Mouse (Mus musculus): Measurements from ENCODE around the gene Fam49a.
A peak's percentile ranks its signal among the peaks of the same experiment; 100 is the strongest.

Fam49a gene

DNA sequence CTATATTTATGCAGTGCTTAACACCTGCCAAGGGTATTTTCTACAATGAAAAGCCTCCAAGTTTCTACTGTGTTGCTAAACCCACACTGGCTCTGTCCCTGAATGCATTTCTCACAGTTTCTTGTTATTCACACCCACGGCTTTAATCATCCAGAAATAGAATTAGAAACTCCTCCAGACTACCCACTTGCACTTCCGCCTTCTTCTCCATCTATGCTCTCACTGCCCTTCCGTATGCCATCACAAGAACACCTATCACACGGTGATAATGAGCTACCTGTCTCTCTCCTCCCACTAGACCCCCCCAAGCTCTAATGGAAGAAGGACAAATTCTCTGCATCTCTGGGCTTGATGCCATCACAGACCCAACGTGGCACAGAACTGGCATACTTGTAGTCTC, 105.5 kb downstream of the Fam49a start:
- DNase-seq, result no peak

DNA sequence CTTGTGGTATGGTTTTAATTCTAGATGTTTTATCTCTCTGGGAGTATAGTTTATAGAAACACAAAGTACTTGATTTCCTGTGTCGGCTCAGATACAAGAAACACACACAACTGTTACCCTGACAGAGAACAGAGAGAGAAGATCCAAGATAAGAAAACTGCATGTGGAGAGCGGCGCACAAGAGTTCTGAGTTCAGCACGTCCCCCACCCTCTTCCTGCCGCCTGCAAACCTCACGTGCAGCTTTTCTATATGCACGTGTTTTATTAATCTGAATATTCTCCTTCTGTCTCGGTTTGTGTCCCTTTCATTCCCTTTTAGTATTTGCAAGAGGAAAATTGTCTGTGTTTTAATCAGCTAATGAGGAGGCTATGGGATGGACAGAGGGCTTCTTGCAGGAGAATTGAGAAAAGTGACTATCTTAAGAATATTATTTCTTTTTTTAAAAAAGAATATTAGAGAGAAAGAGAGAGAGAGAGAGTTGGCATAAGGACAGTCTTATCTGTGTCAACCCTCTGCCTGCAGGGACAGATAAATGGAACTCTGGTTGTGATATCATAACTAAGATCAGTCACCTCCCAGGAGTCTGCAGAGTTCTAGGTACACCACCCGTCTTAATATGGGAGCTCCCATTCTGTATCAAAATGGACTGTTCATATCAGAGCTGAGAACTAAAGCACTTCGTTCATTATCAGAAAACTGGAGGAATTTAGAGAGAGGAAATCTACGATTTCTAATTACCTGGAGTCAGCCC, 111.3 kb downstream of the Fam49a start:
- peak; percentile 58 for DNase-seq

DNA sequence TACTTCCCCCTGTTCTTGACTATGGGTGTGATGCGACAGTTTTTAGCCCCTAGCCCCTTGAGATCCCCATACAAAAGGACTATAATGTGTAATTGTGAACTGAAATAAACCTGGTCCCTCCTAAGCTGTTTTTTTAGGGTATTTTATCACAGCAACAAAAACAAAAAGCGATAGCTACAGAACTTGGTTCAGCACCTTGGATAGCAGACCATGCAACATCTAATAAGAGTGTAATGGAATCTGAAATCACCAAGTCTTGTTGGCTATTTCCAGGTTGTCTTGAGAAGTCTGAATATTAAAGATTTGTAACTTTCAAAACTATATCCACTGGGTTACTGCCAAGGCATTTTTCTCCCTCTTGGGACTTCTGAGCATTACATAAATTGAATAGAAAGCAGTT, 117.1 kb downstream of the Fam49a start:
- no peak for DNase-seq

DNA sequence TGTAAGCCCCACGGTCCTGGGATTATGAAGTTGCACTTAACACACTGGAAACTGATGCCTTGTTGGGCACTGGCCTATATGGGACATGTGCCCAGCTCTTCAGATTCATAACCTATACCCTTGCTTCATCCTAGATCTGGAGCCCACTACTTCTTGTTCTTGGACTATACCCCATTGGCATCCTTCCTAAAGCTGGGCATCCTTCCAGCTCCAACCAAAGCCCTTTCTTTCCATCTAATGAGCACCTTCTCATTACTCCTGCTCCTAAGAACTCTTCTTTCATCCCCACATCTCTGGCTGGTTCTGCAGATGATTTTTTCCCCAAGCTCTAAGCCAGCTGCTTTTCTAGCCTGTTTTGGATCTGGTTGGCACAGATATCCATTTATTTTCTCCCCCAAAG, 127.3 kb downstream of the Fam49a start:
- DNase-seq, result no peak

DNA sequence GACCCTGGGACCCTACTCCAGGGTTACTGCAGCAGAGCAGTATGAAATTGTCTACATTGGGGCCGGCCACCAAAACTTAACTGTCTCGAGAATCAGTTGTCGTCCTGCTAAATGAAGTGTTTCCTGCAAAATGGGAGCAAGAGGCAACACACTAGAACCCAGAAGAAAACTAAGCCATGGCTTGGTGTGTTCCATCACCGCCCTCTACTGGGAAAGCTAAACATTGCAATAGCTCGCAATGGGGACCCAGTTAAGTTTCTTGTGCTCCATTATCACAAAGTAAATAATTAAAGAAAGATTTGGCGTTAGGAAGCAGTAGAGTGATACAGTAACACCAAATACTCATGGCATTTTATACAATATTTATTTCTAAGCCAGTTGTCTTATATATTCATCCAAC, 134.3 kb downstream of the Fam49a start:
- peak; percentile 80 for DNase-seq

DNA sequence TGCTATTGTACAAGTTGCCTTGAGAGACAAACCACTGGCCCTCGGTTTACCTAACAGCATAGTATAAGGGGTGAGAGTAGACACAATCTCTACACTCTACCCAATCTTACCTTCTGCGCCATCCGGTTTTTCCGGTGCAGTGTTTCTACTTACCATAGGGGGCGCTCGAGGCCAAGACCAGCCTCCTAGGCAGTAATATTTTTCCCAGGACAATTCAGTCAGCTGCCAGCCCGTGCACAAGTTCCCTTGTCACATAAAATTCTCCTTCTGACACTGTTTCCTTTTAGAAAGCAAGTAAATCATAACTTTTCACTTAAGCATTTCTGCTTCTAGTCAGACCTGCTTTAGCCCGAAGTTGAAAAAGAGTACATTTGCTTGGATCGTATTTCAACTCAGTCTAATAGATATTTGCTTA, 139.1 kb downstream of the Fam49a start:
- DNase-seq, result peak; percentile 48

DNA sequence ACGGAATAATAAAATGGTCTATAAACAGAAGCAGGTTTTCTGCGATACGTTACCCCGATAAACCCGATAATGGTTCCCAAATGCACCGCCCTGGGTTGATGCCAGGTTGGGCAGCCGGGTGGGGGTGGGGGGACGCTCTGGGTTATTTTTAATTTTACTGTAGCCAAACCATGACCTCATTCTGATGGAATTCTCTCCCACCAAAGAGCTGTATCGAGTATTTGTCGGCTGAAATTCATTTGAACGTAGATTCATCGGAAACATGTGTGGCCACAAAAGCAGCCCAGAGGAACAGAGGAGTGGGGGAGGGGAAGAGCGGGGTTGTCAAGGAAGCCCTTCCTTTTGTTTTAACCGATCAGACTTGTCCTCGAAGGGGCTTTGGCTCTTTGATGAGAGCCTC, 139.6 kb downstream of the Fam49a start:
- peak; percentile 27 for DNase-seq

DNA sequence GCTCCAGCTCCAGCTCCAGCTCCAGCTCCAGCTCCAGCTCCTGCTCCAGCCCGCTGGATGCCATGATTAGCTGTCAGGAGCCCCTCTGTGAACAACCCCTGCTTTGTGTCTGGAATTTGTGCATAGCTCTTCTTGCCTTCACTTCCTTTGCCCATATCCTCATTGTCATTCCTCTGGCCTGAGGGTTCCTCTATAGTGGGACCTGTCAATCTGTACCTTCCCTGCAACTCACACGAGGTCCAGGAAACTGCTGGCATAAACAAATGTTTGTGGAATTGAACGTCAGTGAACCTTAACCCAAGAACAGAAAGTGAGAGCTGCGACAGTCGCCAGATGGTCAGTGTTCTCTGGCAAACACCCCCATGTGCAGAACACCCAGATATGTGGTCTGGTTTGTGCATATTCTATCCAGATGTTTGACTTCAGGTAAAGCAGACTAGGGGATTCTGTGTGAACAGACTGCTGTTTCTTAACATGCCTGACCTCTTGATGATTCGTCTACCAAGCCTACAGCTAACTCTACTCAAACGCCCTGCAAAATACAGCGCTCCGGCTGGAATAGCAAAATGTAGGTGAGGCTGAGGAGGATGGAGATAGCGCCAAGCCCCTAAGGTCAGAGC, 143.7 kb downstream of the Fam49a start:
- no peak for DNase-seq

DNA sequence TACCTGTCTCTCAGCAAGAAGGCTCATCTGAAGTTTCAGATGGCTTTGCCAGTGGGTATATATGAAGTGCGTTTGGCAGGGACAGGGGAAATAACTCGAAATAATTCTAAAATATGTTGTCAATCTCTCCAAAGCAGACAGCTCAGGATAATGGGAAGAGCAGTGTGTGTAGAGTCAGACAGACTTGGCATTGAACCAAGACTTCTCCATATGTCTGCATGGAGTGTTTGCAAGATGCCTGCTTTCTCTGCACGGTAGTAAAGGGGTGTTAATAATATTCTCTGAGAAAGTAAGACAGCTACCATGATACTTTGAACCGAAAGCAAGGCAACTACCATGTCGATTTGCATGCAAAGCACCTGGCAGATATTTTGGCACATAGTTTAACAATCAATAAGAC, 147.1 kb downstream of the Fam49a start:
- DNase-seq, result no peak

DNA sequence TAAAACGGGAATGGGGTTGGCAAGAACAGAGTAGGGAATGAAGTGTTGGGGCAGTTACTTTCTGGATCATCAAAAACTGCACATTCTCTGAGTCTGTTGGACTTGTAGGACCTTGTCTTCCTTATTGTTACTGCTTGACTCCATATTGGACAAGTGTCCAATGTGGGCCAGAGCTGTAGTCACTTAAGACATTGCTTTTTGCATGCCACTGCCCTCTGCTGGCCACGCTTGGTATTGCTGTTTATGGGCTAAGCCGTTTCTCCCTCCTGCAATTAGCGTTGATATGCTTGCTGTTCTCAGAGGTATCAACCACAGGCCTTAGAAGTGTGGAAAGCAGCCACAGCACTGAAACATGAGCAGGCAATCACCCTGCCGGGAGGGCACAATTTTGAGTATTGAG, 150.7 kb downstream of the Fam49a start:
- DNase-seq, result peak; percentile 93

DNA sequence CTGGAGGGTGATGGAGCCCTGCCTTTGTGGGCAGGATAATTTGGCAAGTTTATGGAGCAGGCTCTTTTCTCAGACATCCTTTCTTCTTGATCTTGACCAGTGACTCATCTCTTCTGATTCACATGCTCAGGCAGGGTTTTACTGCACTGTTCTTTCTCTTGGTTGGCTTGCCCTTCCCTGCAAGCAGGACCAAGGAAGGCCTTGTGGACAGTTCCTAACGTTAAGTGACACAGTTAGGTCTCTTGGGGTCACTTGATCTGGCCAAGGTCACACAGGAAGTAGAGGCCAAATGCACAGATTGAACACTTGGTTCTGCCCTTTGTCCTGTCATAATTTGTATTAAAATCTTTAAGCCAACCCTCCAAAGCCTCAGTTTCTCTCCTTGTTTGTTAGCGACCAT, 158.5 kb downstream of the Fam49a start:
- no peak for DNase-seq

DNA sequence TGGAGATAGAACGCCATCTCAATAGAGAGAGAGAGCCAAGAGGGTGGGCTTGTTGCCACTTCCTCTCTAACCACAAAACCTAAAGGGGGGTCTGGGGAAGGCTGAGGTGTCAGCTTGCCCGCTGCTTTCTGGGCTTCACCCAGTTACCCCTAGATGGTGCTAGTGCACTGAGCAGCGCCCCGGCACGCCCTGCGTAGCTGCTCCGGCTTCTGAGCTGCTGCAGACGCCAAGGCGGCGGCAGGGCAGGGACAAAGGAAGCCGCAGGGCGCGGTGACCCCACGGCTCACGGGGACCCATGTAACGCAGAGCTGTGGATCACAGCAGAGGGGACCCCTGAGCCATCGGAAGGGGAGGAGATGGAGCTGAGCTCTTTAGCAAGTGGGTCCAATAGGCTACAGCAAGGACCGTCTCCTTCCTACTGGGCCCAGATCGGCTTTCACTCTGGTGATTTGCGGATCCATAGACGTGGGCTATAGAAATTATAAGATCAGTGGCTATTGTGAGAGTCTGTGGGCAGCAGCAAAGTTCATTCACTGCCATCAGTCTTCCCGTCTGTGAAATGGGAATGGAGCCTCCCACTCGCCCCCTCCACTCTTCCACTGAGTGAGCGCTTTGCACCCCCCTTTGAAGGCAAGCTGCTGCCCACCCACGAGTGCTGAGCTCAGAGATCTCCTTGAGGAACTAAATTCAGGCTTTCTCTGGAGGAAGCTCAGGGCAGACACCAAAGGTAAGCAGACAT, 159.1 kb downstream of the Fam49a start:
- peak; percentile 89 for DNase-seq

DNA sequence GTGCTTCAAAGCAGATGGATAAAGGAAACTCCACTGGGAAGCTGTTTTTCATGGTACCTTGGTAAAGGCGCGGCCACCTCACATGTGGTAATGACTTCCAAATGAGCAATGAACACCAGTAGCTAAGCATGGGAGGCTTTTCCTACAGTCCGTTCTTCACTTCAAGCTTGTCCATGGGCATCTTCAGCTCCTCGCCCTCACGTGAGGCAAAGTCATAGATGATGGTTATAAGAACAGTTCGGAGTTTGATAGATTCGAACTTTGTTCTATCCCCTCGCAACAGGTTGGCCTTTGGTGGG, 159.6 kb downstream of the Fam49a start:
- no peak for DNase-seq

DNA sequence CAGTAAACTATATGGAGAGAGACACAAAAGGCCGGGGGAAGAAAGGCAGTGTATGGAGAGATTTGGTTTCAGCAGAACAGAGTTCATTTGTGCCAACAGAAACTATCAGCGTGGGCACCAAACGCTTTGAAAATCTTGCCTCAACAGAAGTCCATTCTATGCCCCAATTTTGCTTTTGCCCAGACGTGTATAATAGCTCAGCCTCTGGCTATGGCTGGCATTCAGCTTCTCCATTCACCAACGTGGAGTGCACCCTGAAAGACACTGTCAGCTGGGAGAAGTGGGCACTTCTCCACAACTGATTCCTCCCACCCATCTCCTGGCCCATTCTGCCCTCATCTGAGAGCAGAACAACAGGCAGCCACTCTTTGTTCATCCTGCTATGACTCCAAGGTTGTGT, 163.2 kb downstream of the Fam49a start:
- no peak for DNase-seq

DNA sequence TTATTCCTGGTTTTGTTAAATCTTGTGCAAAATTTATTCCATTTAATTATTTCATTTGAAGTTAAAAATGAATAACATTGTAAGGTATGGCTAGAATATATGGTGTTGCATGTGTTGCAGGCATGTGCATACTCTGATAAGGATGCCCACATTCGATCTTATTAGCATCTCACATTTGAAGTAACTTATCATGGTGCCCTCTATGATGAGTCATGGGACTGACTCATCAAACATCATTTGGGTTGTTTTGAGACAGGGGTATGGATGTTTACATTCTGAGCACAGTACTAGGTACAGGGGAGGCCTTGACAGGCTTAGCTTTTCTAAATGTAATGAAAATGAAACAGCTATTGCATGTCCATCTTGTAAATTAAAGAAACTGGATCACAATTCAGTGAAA, 165.3 kb downstream of the Fam49a start:
- no peak for DNase-seq

DNA sequence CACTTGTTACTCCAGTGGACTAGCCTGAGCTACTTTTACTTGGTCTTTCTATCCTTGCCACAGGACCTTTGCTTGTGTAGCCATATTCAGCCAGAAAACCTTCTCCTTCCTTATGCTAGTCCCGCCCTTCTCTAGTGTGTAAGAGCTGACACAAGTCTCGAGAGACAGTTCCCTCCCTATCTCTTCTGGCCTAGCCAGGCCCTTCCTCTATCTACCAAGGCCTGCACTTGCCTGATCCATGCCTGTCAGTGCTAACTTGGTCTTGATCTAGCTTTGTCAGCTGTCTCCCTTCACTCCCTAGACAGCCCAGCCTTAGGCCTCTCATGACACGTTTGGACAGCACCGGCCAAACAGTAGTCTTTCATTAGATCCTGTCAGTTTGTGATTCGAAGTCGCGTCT, 166.9 kb downstream of the Fam49a start:
- DNase-seq, result no peak

Measured in thymus, postnatal 4 days (tissue).